Mouse (Mus musculus) adrenal gland, postnatal 14 days (tissue): ENCODE data around the gene Olfr715. TPM values are rescaled to one million over a fixed set of nuclear protein-coding genes. Genes with fewer than 3 reads are reported as not detected.
"Not testable (repeated sequence)": the region's sequence is repeated elsewhere in the genome, so short reads cannot be mapped to it uniquely, and the experiment has no call there.

ENCODE experiments used
- DNase-seq: peaks from one replicate; pipeline ENCODE4 v3.0.0; 2021; ENCODE audit warnings: mixed read lengths
- long read RNA-seq, 2 experiments: library from polyadenylated mRNA; stranded (forward); transcript quantifications; one replicate each; pipeline ENCODE4 v2.0.0; 2021
- total RNA-seq: library from RNA; stranded (reverse); gene quantifications from 2 replicates; pipeline ENCODE4 v1.2.3, GENCODE M21; 2021

The Olfr715 gene
- total RNA-seq: not detected in 2 replicates
- long read RNA-seq, experiment 1: 0 reads
- long read RNA-seq, experiment 2: 0 reads

- not testable (repeated sequence) for DNase-seq
These were observed at the start of gene Olfr715 for GRCm38 (mm10) chr7:107130983-107131382. Gene Olfr715, minus strand, starts transcription at chr7:107131083.

GRCm38 (mm10) chr7:107180406-107180805 is 49.5 kb upstream of the Olfr715 start:
- no peak for DNase-seq

DNA sequence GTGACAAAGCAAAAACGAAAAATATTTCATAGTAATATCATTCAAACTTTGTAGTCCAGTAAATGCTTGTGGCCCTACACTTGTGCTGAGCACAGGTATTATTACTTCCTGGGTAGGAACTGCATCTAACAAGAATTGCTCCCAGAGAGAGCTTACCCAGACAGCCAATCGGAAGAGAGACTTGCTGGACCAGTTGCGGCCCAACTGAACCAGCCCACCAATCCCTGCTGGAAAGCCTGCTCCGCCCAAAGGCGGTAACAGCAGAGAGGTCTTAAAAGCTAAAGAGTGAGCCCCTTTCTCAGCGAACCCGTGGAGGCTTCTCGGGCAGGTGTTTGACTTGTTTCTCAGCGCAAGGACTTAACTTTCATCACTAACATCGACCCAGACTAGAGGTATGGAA is 35.8 kb upstream of the Olfr715 start, which contains the start of gene Nlrp14:
Gene Nlrp14, plus strand, starts transcription at position 301 of the 400 bp plus-strand sequence.
- DNase-seq: no peak

- not testable (repeated sequence) for DNase-seq
These were observed 7.1 kb upstream of the Olfr715 start, which contains the start of gene Olfr716 for GRCm38 (mm10) chr7:107138027-107138426. Gene Olfr716, plus strand, starts transcription at chr7:107138327.

DNA sequence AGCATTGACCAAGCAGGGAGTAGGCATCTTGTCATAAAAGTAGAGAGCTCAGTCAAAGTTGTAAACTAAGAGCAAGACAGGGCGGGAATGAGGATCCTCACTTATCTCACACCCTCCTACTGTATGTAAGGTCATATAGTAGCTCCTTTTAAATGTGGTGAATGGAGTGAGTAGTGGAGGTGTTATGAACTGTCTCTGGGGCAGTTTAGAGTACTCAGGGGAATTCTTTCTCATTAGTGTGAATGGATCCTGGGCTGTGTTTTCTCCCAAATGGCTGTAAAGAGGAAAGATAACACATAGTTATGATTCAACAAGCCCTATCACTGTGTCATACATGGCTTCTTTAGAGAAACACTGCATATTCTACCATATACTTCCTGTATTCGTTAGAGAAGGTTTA is 20.6 kb downstream of the Olfr715 start, which contains the start of gene Olfr715b:
Gene Olfr715b, minus strand, starts transcription at position 101 of the 400 bp plus-strand sequence.
- DNase-seq: not testable (repeated sequence)

GRCm38 (mm10) chr7:107092920-107093319 is 38.0 kb downstream of the Olfr715 start, which contains the start of gene Olfr17:
Gene Olfr17, plus strand, starts transcription at chr7:107093220.
- no peak for DNase-seq

Other genes with a start within 250 kb of the Olfr715 start
- gene Olfr706, start 242.9 kb downstream of the Olfr715 start, total RNA-seq: not detected in 2 replicates
- not detected in 2 replicates for gene Olfr707, start 229.8 kb downstream of the Olfr715 start, total RNA-seq
- gene Olfr1532-ps1, start 223.1 kb downstream of the Olfr715 start, total RNA-seq: not detected in 2 replicates
- gene Olfr709-ps1, start 198.9 kb downstream of the Olfr715 start, total RNA-seq: 0.11 TPM in 2 replicates
- gene Olfr710, start 182.8 kb downstream of the Olfr715 start, total RNA-seq: not detected in 2 replicates
- 0.26 TPM in 1 of 2 replicates, not detected in the other for gene Olfr6, start 167.1 kb downstream of the Olfr715 start, total RNA-seq
- gene Olfr711, start 155.6 kb downstream of the Olfr715 start, total RNA-seq: not detected in 2 replicates
- gene Olfr2, start 125.0 kb downstream of the Olfr715 start, total RNA-seq: not detected in 2 replicates
- gene Olfr713, start 99.9 kb downstream of the Olfr715 start, total RNA-seq: not detected in 2 replicates
- not detected in 2 replicates for gene Olfr714, start 60.1 kb downstream of the Olfr715 start, total RNA-seq
- gene Olfr17, start 37.9 kb downstream of the Olfr715 start, total RNA-seq: not detected in 2 replicates
- not detected in 2 replicates for gene Olfr715b, start 20.7 kb downstream of the Olfr715 start, total RNA-seq
- not detected in 2 replicates for gene Olfr716, start 7.2 kb upstream of the Olfr715 start, total RNA-seq
- not detected in 2 replicates for gene Nlrp14, start 35.9 kb upstream of the Olfr715 start, total RNA-seq
- gene Rbmxl2, start 78.4 kb upstream of the Olfr715 start, total RNA-seq: not detected in 2 replicates
- gene Syt9, start 239.6 kb upstream of the Olfr715 start, total RNA-seq: 4.2 and 5.9 TPM in 2 replicates